Mouse (Mus musculus): ENCODE results near the gene E2f4. TPM values are rescaled to one million over a fixed set of nuclear protein-coding genes. Genes with fewer than 3 reads are reported as not detected.

Gene E2f4
- polyA plus RNA-seq, 1 experiment from 2014 or later: 46.4 TPM

DNA sequence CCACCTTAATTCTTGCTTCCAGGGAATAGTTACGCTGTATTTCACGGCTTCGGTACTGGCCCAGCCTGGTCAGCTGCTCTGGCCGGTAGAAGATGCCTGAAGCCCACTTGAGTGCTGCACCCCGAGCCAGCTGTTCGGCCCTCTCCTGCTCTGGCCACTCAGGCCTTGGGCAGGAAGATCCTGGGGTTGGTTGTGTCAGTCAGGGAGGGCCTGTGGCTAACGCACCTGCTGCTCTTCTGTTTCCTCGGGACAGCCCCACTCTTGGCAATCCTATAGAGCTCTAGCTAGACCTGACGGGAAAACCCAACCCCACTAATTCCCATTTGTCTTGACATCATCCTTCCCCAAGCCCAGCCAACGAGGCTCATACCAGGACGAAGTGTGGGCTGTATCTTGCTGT lies 2.2 kb upstream of the E2f4 start:
- Histone ChIP-seq H3K9me3 (ENCODE audit: control insufficient read depth, low read length) (no peaks in the 10 kb centered on the region), H3K36me3 (ENCODE audit: control insufficient read depth, insufficient read depth, low read length) (peaks cover 7% of the 10 kb centered on the region), H3K4me1 (ENCODE audit: control insufficient read depth, insufficient read depth, low read length) (peaks cover 17% of the 10 kb centered on the region), H3K27ac (ENCODE audit: low read depth, low read length) (no peak overlapping the region), H3K27me3 (ENCODE audit: control insufficient read depth, insufficient read depth, low read length) (no peaks in the 10 kb centered on the region), H3K9ac (replicated peaks; ENCODE audit: low read depth, low read length) (no peak overlapping the region), H3K4me2 (ENCODE audit: low read depth, low read length) (peak overlapping the region; percentile 27; the same call in 1 of the 2 replicates), H3K4me3 (ENCODE audit: low read depth, low read length) (no peak overlapping the region; the same call in 1 of the 2 replicates)
- 80% methylated on average over 11 of the region's 11 CpGs for WGBS
- ATAC-seq (ENCODE audit: low read depth): no peak

DNA sequence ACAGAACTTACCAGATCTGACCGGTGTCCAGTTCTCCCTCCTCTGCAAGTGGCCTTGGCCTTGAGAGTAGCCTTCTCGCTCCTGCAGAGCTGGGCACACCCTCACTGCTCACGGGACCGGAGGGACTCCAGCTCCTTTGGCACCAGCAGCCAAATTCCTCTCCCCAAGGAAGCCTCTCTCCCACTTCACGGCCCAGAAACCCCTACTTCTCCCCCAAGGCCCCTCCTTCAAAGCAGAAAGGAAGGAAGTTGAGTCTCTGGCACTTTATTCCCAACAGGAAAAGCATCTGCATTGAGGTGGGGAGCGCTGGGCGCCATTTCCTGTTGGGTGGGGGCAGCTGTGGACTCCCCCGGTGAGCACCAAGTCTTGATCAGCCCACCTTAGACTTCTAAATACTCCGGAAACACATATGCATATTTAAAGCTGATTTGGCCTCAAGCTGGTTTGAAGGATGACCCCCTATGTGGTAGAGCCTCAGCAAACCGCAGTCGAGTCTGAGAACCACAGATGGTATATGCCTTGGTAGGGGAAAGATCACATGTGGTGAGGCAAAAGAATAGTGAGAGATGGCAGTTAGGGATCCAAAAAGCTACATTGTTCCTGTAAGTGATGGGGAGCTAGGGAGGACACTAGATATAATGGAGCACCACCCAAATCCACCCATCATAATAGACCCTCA lies 1.4 kb upstream of the E2f4 start, which contains the start of gene Exoc3l:
Gene Exoc3l, minus strand, starts transcription at position 207 of the 679 bp plus-strand sequence.
- peaks cover 11% of the 10 kb centered on the region for H3K36me3 ChIP-seq (ENCODE audit: control insufficient read depth, insufficient read depth, low read length)
- peaks cover 11% of the 10 kb centered on the region for H3K4me1 ChIP-seq (ENCODE audit: control insufficient read depth, insufficient read depth, low read length)
- no peak within 1 kb of the TSS; the same call in 1 of the 2 replicates for H3K4me3 ChIP-seq (ENCODE audit: low read depth, low read length)
- 62% methylated on average over 11 of the region's 11 CpGs for WGBS
- no peak within 1 kb of the TSS for H3K27ac ChIP-seq (ENCODE audit: low read depth, low read length)
- H3K4me2 ChIP-seq (ENCODE audit: low read depth, low read length): peak within 1 kb of the TSS; percentile 98
- H3K9me3 ChIP-seq (ENCODE audit: control insufficient read depth, low read length): no peaks in the 10 kb centered on the region
- H3K27me3 ChIP-seq (ENCODE audit: control insufficient read depth, insufficient read depth, low read length): no peaks in the 10 kb centered on the region
- H3K9ac ChIP-seq (replicated peaks; ENCODE audit: low read depth, low read length): no peak within 1 kb of the TSS
- ATAC-seq (ENCODE audit: low read depth): no peak

GRCm38 (mm10) chr8:105298351-105299252 lies 1.1 kb downstream of the E2f4 start:
- no peaks in the 10 kb centered on the region for H3K9me3 ChIP-seq (ENCODE audit: control insufficient read depth, low read length)

GRCm38 (mm10) chr8:105299962-105300361 lies 2.5 kb downstream of the E2f4 start:
- no peak overlapping the region for H3K4me3 ChIP-seq (ENCODE audit: low read depth, low read length)
- H3K27me3 ChIP-seq (ENCODE audit: control insufficient read depth, insufficient read depth, low read length): no peaks in the 10 kb centered on the region
- WGBS: 95% methylated on average over 8 of the region's 8 CpGs
- no peak overlapping the region for H3K4me2 ChIP-seq (ENCODE audit: low read depth, low read length)
- peaks cover 14% of the 10 kb centered on the region for H3K4me1 ChIP-seq (ENCODE audit: control insufficient read depth, insufficient read depth, low read length)
- no peak for ATAC-seq (ENCODE audit: low read depth)
- H3K9me3 ChIP-seq (ENCODE audit: control insufficient read depth, low read length): no peaks in the 10 kb centered on the region
- H3K27ac ChIP-seq (ENCODE audit: low read depth, low read length): no peak overlapping the region
- H3K9ac ChIP-seq (replicated peaks; ENCODE audit: low read depth, low read length): no peak overlapping the region
- H3K36me3 ChIP-seq (ENCODE audit: control insufficient read depth, insufficient read depth, low read length): peaks cover 30% of the 10 kb centered on the region

More at GRCm38 (mm10) chr8:105298351-105299252, 1.1 kb downstream of the E2f4 start:
- H3K4me3 ChIP-seq (ENCODE audit: low read depth, low read length): peak overlapping the region; percentile 95
- H3K4me1 ChIP-seq (ENCODE audit: control insufficient read depth, insufficient read depth, low read length): peaks cover 11% of the 10 kb centered on the region
- H3K27ac ChIP-seq (ENCODE audit: low read depth, low read length): no peak overlapping the region
- H3K9ac ChIP-seq (replicated peaks; ENCODE audit: low read depth, low read length): peak overlapping the region; percentile 87
- 65% methylated on average over 18 of the region's 18 CpGs for WGBS
- peaks cover 30% of the 10 kb centered on the region for H3K36me3 ChIP-seq (ENCODE audit: control insufficient read depth, insufficient read depth, low read length)
- H3K27me3 ChIP-seq (ENCODE audit: control insufficient read depth, insufficient read depth, low read length): no peaks in the 10 kb centered on the region
- peak overlapping the region; percentile 98 for H3K4me2 ChIP-seq (ENCODE audit: low read depth, low read length)
- no peak for ATAC-seq (ENCODE audit: low read depth)

- Histone ChIP-seq H3K9me3 (ENCODE audit: control insufficient read depth, low read length) (no peaks in the 10 kb centered on the region), H3K27ac (ENCODE audit: low read depth, low read length) (no peak overlapping the region), H3K9ac (replicated peaks; ENCODE audit: low read depth, low read length) (no peak overlapping the region), H3K36me3 (ENCODE audit: control insufficient read depth, insufficient read depth, low read length) (peaks cover 42% of the 10 kb centered on the region), H3K27me3 (ENCODE audit: control insufficient read depth, insufficient read depth, low read length) (no peaks in the 10 kb centered on the region), H3K4me2 (ENCODE audit: low read depth, low read length) (no peak overlapping the region), H3K4me1 (ENCODE audit: control insufficient read depth, insufficient read depth, low read length) (peaks cover 18% of the 10 kb centered on the region), H3K4me3 (ENCODE audit: low read depth, low read length) (no peak overlapping the region)
- 88% methylated on average over 8 of the region's 8 CpGs for whole genome bisulfite sequencing
- no peak for ATAC-seq (ENCODE audit: low read depth)
Measured at GRCm38 (mm10) chr8:105303396-105303795, 5.9 kb downstream of the E2f4 start.

DNA sequence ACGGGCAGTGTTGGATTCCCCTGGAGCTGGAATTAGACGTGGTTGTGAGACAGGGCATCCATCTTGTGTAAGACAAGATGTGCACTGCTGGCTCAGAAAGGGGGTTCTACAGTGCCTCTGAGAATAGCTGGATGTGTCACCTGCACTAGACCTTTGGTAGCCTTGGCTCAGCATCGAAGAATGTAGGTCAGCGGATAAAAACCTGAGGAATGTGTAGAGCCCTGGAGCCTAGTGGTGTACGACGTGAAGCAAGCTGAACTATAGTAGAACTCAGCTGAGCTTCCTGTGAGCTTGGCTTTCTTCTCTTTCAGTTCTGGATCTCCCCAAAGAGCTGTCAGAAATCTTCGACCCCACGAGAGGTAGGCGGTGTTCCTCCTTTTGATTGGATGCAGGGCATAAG lies 6.4 kb downstream of the E2f4 start:
- H3K4me1 ChIP-seq (ENCODE audit: control insufficient read depth, insufficient read depth, low read length): peaks cover 13% of the 10 kb centered on the region
- H3K27me3 ChIP-seq (ENCODE audit: control insufficient read depth, insufficient read depth, low read length): no peaks in the 10 kb centered on the region
- H3K27ac ChIP-seq (ENCODE audit: low read depth, low read length): no peak overlapping the region
- H3K4me3 ChIP-seq (ENCODE audit: low read depth, low read length): no peak overlapping the region
- H3K9me3 ChIP-seq (ENCODE audit: control insufficient read depth, low read length): no peaks in the 10 kb centered on the region
- ATAC-seq (ENCODE audit: low read depth): no peak
- H3K36me3 ChIP-seq (ENCODE audit: control insufficient read depth, insufficient read depth, low read length): peaks cover 42% of the 10 kb centered on the region
- no peak overlapping the region for H3K4me2 ChIP-seq (ENCODE audit: low read depth, low read length)
- H3K9ac ChIP-seq (replicated peaks; ENCODE audit: low read depth, low read length): no peak overlapping the region
- WGBS: 82% methylated on average over 9 of the region's 9 CpGs

DNA sequence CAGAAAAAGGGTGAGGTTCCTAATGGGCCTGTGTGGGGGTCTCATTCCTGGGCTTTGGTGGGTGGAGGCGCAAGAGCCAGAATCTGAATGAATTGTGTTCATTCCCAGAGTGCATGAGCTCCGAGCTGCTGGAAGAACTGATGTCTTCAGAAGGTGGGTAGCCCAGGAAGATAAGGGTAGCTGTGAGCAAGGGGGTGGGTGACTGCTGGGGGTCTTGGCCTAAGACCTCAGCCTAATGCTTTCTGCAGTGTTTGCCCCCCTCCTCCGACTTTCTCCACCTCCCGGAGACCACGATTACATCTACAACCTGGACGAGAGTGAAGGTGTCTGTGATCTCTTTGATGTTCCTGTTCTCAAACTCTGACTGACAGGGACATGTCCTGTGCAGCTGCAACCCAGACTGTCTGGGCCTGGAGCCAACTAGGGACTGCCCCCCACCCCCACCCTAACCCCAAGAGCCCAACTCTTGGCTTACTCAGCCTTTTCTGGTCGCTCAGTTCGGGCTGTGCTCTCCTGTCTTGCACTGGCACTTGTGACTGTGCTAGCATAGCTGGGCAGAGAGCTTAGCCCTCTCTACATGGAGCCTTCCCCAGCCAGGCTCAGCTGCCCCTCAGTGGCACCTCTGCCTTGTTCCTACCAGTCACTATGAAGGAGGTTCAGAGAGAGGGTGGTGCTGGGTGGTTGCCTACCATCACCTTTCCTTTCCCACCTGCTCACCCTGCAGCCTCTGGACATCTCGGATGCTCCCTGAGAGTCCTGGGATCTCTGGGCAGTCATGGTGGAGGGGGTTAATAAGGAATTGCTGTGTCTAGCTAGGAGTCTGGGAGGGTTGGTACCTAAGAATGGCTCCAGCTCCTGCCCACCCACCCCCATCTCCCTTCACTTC lies 7.1 kb downstream of the E2f4 start:
- 71% methylated on average over 9 of the region's 9 CpGs for WGBS
- Histone ChIP-seq H3K9me3 (ENCODE audit: control insufficient read depth, low read length) (no peaks in the 10 kb centered on the region), H3K4me1 (ENCODE audit: control insufficient read depth, insufficient read depth, low read length) (peaks cover 12% of the 10 kb centered on the region; the same call in 1 of the 2 replicates), H3K36me3 (ENCODE audit: control insufficient read depth, insufficient read depth, low read length) (peaks cover 42% of the 10 kb centered on the region), H3K27me3 (ENCODE audit: control insufficient read depth, insufficient read depth, low read length) (no peaks in the 10 kb centered on the region), H3K4me3 (ENCODE audit: low read depth, low read length) (no peak overlapping the region), H3K27ac (ENCODE audit: low read depth, low read length) (no peak overlapping the region), H3K9ac (replicated peaks; ENCODE audit: low read depth, low read length) (no peak overlapping the region), H3K4me2 (ENCODE audit: low read depth, low read length) (no peak overlapping the region)
- peak; percentile 22; the same call in 1 of the 2 replicates for ATAC-seq (ENCODE audit: low read depth)
